Mouse (Mus musculus) adrenal gland, adult 18-20 months (tissue): ENCODE measurements around the gene Nkx2-4. TPM values are rescaled to one million over a fixed set of nuclear protein-coding genes. Genes with fewer than 3 reads are reported as not detected.

ENCODE experiments used
- total RNA-seq, 2 experiments: library from RNA; stranded (reverse); gene quantifications; 1 replicate in 1 of 2; 2 replicates in 1 of 2; pipeline ENCODE4 v1.2.3; 2021

The Nkx2-4 gene
- total RNA-seq, 2 experiments from 2014 or later: not detected

Other genes with a start within 250 kb of the Nkx2-4 start
- 10 to 100 TPM; 38.5 to 39.0 TPM for gene Kiz, start 229.6 kb downstream of the Nkx2-4 start, total RNA-seq
- gene Xrn2, start 72.4 kb downstream of the Nkx2-4 start, total RNA-seq: 10 to 100 TPM; 37.7 to 45.6 TPM
- gene Nkx2-2, start 108.8 kb upstream of the Nkx2-4 start, total RNA-seq: not detected